Mouse (Mus musculus) layer of hippocampus, adult 9-11 months (tissue): ENCODE results near the gene C9orf72.
"Not testable (repeated sequence)": the region's sequence is repeated elsewhere in the genome, so short reads cannot be mapped to it uniquely, and the experiment has no call there.

ENCODE experiments used
- DNase-seq: peaks from one replicate; pipeline ENCODE4 v3.0.0; 2022

C9orf72 gene

GRCm38 (mm10) chr4:35225734-35226495 is at the start of gene C9orf72:
Gene C9orf72, minus strand, starts transcription at chr4:35226175.
- peak; percentile 97 for DNase-seq

DNA sequence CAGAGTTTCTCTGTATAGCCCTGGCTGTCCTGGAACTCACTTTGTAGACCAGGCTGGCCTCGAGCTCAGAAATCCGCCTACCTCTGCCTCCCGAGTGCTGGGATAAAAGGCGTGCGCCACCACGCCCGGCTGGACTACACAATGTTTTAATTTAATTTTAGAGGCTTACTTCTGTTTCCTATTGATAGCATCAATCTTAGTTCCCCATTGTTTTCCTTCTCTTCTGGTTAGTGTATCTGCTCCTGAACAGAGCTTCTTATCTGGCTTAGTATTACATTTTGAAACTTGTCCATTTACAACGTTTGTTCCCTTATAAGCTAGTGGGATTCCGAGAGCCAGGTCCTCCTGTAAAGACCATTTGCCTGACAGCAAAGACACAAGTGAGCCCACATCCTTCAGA is 33.0 kb upstream of the C9orf72 start:
- no peak for DNase-seq

DNA sequence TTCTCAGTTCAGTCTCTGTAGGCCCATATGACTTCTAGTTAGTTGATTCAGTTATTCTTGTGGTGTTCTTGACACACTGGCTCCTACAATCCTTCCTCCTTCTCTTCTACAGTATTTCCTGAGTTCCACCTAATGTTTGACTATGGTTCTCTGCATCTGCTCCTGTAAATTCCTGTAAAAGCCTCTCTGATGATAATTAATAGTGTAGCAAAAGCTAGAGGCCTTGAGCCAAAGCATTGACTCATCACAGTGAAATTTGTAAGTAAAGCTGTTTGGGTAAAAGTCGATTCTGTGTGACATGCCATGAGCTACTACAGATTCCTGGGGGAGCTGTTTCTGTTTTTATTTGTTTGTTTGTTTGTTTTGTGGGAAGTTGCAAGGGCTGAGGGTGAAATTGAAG is 18.0 kb upstream of the C9orf72 start:
- no peak for DNase-seq

DNA sequence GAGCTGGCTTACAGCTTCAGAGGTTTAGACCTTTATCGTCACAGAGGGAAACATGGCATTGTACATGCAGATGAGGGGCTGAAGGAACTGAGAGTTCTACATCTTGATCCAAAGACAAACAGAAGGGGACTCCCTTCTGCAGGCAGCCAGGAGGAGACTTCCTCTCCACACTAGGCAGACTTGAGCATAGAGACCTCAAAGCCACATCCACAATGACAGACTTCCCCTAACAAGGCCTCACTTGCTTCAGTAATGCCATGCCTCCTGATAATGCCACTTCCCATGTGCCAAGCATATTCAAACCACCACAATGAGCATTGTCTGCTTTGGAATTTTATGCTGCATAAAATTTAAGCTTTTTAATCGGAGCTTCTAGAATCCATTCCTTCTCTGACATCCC is 15.8 kb upstream of the C9orf72 start:
- DNase-seq, result no peak

DNA sequence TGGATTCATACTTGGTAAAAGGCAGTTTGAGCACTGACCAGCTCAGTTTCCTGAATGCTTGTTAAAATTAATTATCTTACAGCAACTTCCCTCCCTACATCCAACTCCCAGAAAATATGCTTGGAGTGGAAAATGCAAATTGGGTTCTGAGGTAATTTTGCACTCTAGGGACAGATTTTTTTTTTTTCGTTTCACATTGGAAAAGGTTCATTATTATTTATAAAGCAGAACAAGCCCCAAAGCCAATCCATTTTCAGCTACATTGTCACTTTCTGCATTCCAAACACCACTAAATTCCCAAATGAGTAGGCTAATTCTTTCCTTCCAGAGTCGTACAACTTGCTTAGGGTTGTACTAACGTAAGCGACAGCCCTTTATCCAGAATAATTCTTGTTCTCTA is 12.7 kb upstream of the C9orf72 start:
- DNase-seq, result no peak

DNA sequence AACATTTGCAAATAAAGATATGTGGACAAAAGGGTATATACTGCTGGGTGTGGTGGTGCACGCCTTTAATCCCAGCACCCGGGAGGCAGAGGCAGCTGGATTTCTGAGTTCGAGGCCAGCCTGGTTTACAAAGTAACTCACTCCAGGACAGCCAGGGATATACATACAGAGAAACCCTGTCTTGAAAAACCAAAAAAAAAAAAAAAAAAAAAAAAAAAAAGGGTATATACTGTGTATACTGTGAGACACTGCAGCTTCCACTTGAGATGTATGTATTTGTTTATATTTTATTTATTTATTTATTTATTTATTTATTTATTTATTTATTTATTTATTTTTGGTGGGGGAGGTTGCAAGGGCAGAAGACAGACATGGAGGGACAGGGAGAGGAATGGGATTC is 12.3 kb upstream of the C9orf72 start:
- not testable (repeated sequence) for DNase-seq

GRCm38 (mm10) chr4:35236313-35236712 is 10.3 kb upstream of the C9orf72 start:
- DNase-seq, result no peak

GRCm38 (mm10) chr4:35228260-35228659 is 2.3 kb upstream of the C9orf72 start:
- no peak for DNase-seq

- DNase-seq, result no peak
These were observed 569 bp upstream of the C9orf72 start for GRCm38 (mm10) chr4:35226496-35226992.

- peak; percentile 48 for DNase-seq
These were observed 738 bp downstream of the C9orf72 start for GRCm38 (mm10) chr4:35225141-35225733.

GRCm38 (mm10) chr4:35224101-35224500 is 1.9 kb downstream of the C9orf72 start:
- no peak for DNase-seq

DNA sequence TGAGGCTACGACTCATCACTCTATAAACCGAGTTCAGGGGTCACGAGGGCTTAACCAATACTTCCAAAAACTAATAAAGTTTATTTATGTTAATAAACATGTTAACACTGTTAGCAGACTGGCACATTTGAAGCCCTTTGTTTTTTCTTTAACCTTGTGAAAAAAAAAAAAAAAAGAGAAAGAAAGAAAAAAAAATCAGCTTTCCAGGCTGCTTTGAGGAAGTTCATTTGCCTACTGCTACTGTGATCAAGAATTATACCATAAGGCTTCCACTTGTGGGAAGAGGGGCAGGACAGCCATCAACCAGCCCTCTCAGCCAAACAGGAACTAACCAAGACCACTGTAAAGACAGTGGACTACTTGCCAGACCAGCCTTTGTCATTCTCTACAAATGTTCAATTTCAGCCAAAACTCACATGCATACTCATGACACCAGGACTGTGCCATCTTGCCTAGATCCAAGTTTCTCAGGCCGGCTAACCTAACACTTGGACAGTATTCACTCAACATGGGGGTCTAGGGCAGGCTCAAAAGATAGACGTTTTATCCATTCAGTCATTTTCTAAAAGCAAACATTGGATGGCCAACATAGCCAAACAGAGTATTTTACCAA is 2.5 kb downstream of the C9orf72 start:
- DNase-seq, result no peak

DNA sequence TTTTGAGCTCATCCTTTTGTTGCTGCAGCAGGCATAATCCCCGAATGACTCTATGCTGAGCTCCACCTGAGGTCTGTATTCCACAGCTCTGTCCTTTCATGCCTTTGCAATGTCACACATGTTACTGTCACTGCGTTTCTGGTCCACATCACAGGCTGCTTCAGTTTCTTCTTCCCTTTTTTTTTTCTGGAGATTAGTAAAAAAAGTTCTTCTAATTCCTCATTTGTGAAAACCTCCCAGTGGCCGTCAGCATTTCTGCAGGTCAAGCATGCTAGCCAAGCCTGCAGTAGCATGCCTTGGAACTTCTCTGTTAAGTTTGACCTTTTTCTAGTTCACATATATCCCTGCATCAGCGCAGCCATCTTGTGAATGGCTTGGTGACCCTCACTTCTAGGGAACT is 4.1 kb downstream of the C9orf72 start:
- no peak for DNase-seq

GRCm38 (mm10) chr4:35221131-35221530 is 4.8 kb downstream of the C9orf72 start:
- no peak for DNase-seq

DNA sequence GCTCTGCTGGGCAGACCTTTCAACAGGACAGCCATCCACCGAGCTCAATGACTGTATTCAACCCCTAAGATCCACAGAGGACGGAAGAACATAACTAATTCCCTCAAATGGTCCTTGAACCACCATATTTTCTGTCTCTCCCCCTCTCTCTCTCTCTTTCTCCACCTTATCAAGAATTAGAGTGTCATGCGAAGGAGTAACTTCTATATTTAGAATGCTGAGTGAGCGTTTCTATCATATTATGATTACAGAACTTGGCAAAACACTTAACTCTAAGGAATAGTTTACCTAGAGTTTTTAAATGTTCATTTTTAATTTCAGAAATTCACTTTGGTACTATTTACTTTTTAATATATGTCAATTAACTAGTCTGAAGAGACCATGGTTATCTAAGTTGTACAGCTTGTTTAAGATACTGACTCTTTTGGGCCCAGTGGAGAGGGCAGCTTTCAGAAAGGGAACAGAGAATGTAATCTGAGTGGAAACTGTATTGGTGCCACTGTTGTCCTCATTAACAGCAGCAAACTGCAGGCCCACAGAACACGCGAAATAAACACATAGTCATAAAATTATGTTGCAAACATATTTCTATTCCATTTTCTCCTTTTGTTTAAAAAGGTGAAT is 5.8 kb downstream of the C9orf72 start:
- no peak for DNase-seq

DNA sequence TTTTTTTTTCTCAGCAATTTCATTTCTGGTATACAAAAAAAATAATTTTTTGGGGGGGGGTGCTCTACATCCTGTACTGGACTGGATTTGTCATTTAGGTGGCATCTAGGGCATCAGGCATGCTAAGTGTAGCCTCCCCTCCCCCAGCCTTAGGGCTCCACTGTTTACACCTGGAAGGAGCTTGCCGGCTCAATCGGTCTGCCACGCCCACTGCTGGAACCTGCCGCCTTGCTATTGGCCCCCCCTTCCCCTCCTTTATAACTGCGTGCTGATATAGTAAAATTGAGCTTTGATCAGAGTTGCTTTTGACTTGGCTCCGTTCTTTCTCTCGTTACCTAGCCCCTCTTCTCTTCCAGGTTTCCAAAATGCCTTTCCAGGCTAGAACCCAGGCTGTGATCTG is 21.3 kb downstream of the C9orf72 start:
- no peak for DNase-seq

GRCm38 (mm10) chr4:35203724-35204123 is 22.3 kb downstream of the C9orf72 start:
- no peak for DNase-seq

- DNase-seq, result no peak
These were observed 24.3 kb downstream of the C9orf72 start for GRCm38 (mm10) chr4:35201700-35202099.

GRCm38 (mm10) chr4:35192725-35193124 is 33.2 kb downstream of the C9orf72 start:
- DNase-seq, result no peak

- DNase-seq, result peak; percentile 26
These were observed 36.2 kb downstream of the C9orf72 start for GRCm38 (mm10) chr4:35189794-35190193.

GRCm38 (mm10) chr4:35187617-35188326 is 38.2 kb downstream of the C9orf72 start:
- DNase-seq, result no peak

- DNase-seq, result no peak
These were observed 47.9 kb downstream of the C9orf72 start for GRCm38 (mm10) chr4:35177926-35178645.
